Mouse (Mus musculus) thymus, adult 2 months (tissue): ENCODE results near the gene Rhbdf2.

Experiments used
- CTCF ChIP-seq: fragments of 200-500 bp; IDR thresholded peaks from 2 replicates; pipeline ENCODE4 v1.5.1; 2012; ENCODE audit warnings: mild to moderate bottlenecking, control low read depth, low read length, moderate library complexity, borderline replicate concordance; ENCODE audit not compliant: control insufficient read depth, poor library complexity, insufficient read depth; ENCODE audit errors: extremely low read depth
- POLR2A ChIP-seq: fragments of 200-500 bp; IDR thresholded peaks from 2 replicates; pipeline ENCODE4 v1.6.1; 2012; ENCODE audit warnings: mild to moderate bottlenecking, low read length, control low read depth, moderate library complexity; ENCODE audit not compliant: control insufficient read depth, poor library complexity, insufficient read depth; ENCODE audit errors: extremely low read depth

- TF ChIP-seq POLR2A, result no peak
- no peak for TF ChIP-seq CTCF
Measured at GRCm38 (mm10) chr11:116619561-116619960, 7.3 kb downstream of the Rhbdf2 start.
